Mouse (Mus musculus) skeletal muscle tissue, adult 2 months (tissue): ENCODE measurements around the gene Cd2ap.
"Not testable (repeated sequence)": the region's sequence is repeated elsewhere in the genome, so short reads cannot be mapped to it uniquely, and the experiment has no call there.

ENCODE experiments used
- DNase-seq: peaks from one replicate; pipeline ENCODE4 v3.0.0-alpha.2; 2012; ENCODE audit warnings: low read depth, low spot score

The Cd2ap gene

GRCm38 (mm10) chr17:42876001-42876903, at the start of gene Cd2ap:
Gene Cd2ap (minus strand): TSS chr17:42876665.
- peak; percentile 92 for DNase-seq

- no peak for DNase-seq
Observed at GRCm38 (mm10) chr17:42924731-42925130, 48.3 kb upstream of the Cd2ap start.

GRCm38 (mm10) chr17:42918810-42919209, 42.3 kb upstream of the Cd2ap start:
- DNase-seq: no peak

- DNase-seq: no peak
Observed at GRCm38 (mm10) chr17:42914726-42915125, 38.3 kb upstream of the Cd2ap start.

DNA sequence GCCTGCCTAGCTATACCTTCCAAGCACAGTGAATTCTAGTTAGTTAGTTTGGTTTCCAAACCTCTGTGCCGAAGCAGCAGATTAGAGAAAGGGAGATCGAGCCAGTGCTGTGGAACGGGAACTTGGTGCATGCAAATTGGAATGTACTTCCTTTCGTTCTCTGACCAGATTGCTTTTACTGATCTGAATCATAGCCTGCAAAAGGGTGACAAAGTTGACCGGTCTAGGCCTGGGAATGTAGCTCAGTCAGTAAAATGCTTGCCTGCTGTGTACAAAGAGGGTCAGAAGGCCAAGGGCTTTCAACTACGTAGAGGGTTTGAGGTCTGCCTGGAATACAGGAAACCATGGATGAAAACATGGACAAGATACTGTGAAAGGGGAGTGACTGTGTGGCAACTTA, 35.7 kb upstream of the Cd2ap start:
- no peak for DNase-seq

GRCm38 (mm10) chr17:42910476-42910875, 34.0 kb upstream of the Cd2ap start:
- no peak for DNase-seq

DNA sequence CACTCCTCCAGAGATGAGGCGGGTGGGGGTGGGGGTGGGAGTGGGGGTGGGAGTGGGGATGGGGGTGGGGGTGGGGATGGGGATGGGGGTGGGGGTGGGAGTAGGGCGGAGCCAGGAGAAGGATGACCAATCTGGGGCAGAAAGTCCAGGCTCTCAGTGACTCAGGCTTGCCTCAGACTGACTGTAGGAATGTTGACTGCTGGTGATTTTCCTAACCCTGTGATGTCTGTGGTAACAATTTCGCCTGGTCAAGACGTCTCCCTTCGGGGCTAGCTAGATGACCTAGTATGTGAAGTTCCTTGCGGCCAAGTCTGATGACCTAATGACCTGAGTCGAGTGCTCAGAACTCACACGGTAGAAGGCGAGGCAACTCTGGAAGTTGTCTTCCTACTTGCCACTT, 32.9 kb upstream of the Cd2ap start:
- DNase-seq: no peak

GRCm38 (mm10) chr17:42908744-42909370, 32.4 kb upstream of the Cd2ap start:
- no peak for DNase-seq

- DNase-seq: no peak
Observed at GRCm38 (mm10) chr17:42908136-42908535, 31.7 kb upstream of the Cd2ap start.

DNA sequence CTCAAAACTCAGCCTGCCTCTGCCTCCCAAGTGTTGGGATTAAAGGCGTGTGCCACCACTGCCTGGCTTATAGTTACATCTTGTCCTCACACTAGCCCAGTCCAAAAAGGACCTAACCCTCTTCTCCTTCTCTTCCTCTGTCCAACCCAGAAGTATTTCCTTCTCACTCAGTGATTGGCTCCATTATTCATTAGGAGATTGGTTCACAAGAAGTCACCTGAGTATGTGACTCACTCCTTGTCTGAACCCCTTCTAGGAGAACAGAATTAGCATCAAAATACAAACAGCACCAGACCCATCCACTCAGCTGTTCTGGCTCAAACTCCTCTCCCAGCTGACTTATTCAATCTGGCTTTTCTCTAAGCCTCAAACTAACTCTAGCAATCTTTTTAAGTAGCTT, 30.0 kb upstream of the Cd2ap start:
- DNase-seq: not testable (repeated sequence)

GRCm38 (mm10) chr17:42905919-42906318, 29.5 kb upstream of the Cd2ap start:
- DNase-seq: no peak

DNA sequence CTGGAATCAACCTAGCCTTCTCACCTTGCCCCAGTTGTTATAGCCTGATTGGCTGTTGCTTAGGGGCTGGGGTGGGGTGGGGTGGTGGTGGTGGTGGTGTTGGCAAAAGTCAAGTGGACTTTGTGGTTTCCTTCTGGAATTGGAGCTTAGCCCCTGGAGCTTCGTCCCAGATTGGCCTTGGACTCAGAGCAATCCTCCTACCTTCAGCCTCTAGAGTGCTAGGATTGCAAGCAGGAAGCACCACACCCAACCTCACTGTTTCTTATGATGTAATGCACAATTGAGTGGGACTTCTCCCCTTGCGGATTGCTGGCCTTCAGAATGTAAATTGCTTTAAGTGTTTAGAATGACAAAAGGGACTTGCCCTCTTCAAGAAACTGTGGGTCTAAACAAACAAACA, 24.3 kb upstream of the Cd2ap start:
- no peak for DNase-seq

GRCm38 (mm10) chr17:42887282-42887707, 10.8 kb upstream of the Cd2ap start:
- DNase-seq: no peak

DNA sequence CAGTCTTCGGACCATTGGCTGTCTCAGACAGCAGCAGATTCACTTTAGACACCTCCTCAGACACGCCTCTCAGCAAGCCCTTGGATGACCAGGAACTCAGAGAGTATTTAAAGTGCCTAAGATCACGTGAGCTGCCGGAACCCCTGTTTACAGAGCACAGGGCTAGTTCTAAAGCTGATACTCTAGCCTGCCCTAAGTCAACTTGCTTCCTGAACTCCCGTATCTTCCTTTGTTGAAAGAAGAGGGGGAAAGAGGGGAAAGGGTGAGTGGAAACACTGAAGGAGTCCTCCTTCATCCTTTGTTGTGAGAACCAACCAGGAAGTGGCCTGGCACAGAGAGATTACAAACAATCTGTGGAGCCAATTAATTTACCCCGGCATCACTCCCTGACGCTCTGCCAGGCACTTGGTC, 8.6 kb upstream of the Cd2ap start:
- no peak for DNase-seq

GRCm38 (mm10) chr17:42884382-42884781, 7.9 kb upstream of the Cd2ap start:
- no peak for DNase-seq

GRCm38 (mm10) chr17:42883769-42884168, 7.3 kb upstream of the Cd2ap start:
- no peak for DNase-seq

DNA sequence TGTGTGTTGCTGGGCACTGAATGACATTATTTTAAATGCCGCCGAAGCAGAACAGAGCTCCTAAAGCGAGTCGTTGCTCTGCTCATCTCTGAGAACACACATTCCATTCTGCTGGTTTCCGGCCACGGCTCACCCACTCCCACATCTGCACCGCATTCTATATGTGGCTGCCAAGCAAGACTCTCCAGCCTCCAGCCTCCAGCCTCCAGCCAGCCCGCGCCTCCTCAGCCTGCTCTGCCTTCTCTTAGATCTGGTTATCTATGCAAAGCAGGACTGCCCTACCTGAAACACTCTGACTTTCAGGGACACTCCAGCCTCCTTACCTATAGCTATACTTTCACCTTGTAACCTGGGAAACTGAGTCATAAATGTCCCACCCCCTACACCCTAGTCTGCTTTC, 6.8 kb upstream of the Cd2ap start:
- DNase-seq: no peak

- no peak for DNase-seq
Observed at GRCm38 (mm10) chr17:42882873-42883272, 6.4 kb upstream of the Cd2ap start.

DNA sequence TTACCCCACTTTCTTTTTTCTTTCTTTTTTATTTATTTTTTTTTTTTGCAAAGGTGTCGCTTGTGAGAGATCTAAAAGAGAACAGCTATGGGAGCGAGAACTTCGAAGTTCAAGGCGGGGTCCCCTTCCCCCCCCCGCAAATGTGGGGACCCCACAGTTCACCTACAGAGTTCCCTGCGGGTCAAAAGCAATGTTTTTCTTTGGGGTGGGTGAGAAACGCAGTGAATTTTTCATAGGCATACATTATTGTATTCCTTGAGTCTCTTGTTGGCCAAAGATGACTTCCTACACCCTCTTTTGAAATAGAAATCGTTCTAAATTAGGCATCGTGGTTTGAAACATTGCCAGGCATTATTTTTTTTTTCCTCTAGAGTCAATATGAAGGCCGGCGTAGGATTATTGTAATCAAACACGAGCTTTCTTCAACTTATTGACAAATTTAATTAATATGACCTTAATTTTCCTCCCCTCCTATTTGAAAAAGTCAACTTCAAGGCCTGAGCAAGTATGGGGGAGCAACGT, 500 bp upstream of the Cd2ap start:
- DNase-seq: no peak

- DNase-seq: no peak
Observed at GRCm38 (mm10) chr17:42875571-42876000, 879 bp downstream of the Cd2ap start.

- DNase-seq: no peak
Observed at GRCm38 (mm10) chr17:42875015-42875414, 1.4 kb downstream of the Cd2ap start.

DNA sequence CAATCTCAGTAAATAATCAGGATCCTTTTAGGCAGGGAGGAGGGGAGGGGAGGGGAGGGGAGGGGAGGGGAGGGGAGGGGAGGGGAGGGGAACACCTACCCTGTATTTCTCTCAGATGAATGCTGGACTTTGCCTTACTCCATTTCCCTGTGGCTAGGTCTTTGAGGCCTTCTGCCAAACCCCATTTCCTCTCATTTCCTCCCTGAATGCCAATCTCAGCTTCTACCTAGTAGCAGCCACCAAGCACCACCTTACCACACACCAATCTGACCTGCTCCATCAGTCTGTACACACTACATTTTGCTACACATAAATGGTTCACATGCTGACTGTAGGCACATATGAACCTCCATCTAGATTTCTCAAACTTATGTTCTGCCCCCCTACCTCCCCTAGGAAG, 6.0 kb downstream of the Cd2ap start:
- no peak for DNase-seq

DNA sequence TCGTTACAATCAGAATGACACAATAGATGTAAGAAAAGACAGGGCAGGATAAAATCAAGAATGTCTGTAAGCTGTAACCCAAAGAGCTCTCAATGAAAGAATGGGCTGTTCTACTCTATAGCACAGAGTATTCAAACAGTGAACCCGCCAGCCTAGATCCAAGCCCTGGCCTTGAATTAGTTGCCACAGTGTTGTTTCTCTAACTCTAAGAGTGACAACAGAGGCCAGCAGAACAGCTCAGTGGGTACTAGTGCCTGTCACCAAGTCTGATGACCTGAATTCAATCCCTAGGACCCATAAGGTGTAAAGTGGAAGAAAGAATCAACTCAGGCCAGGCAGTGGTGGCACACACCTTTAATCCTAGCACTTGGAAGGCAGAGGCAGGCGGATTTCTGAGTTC, 13.3 kb downstream of the Cd2ap start:
- DNase-seq: no peak
